Mouse (Mus musculus) myocyte (in vitro differentiated cells): Measurements from ENCODE around the gene Bmp6. TPM values are rescaled to one million over a fixed set of nuclear protein-coding genes. Genes with fewer than 3 reads are reported as not detected.

Experiments used
- H3K27me3 ChIP-seq: one replicate; pipeline ENCODE4 v1.6.1; 2011; ENCODE audit not compliant: control insufficient read depth, insufficient read depth, insufficient read length
- H3K36me3 ChIP-seq: one replicate; pipeline ENCODE4 v1.6.1; 2011; ENCODE audit not compliant: control insufficient read depth, insufficient read depth
- H3K4me2 ChIP-seq: one replicate; pipeline ENCODE4 v1.6.1; 2011; ENCODE audit warnings: low read depth, control low read depth
- H3K4me3 ChIP-seq: one replicate; pipeline ENCODE4 v1.5.1; 2011; ENCODE audit warnings: mild to moderate bottlenecking, control low read depth, moderate library complexity
- H3K79me2 ChIP-seq: one replicate; pipeline ENCODE4 v1.6.1; 2011; ENCODE audit not compliant: control insufficient read depth, insufficient read depth
- H3ac ChIP-seq: one replicate; pipeline ENCODE4 v1.6.1; 2011; ENCODE audit not compliant: control insufficient read depth, insufficient read length
- CEBPB ChIP-seq: IDR thresholded peaks from 2 replicates; pipeline ENCODE4 v1.6.1; 2011; ENCODE audit warnings: mild to moderate bottlenecking, moderate library complexity; ENCODE audit not compliant: poor library complexity, insufficient read depth, severe bottlenecking
- E2F4 ChIP-seq: IDR thresholded peaks from one replicate; pipeline ENCODE4 v1.6.1; 2011; ENCODE audit warnings: mild to moderate bottlenecking, control low read depth, moderate library complexity; ENCODE audit not compliant: insufficient read depth
- MAX ChIP-seq: IDR thresholded peaks from one replicate; pipeline ENCODE4 v1.6.1; 2011; ENCODE audit warnings: low read depth, mild to moderate bottlenecking, control low read depth
- MYOD1 ChIP-seq, 3 experiments: IDR thresholded peaks; one replicate each; pipeline ENCODE4 v1.6.1; 2011; ENCODE audit warnings: control low read depth in 2 of 3, low read depth in 2 of 3, mild to moderate bottlenecking in 2 of 3, moderate library complexity in 1 of 3; ENCODE audit not compliant: insufficient read length in 2 of 3, control insufficient read depth in 1 of 3
- MYOG ChIP-seq, 3 experiments: IDR thresholded peaks; one replicate each; pipeline ENCODE4 v1.6.1; 2011; ENCODE audit warnings: control low read depth in 2 of 3, low read depth in 2 of 3, mild to moderate bottlenecking in 2 of 3; ENCODE audit not compliant: insufficient read length in 2 of 3, control insufficient read depth in 1 of 3, insufficient read depth in 1 of 3
- POLR2A ChIP-seq: IDR thresholded peaks from one replicate; pipeline ENCODE4 v1.6.1; 2011; ENCODE audit warnings: low read depth, mild to moderate bottlenecking, control low read depth, moderate library complexity; ENCODE audit not compliant: insufficient read length
- POLR2AphosphoS2 ChIP-seq: IDR thresholded peaks from one replicate; pipeline ENCODE4 v1.6.1; 2011; ENCODE audit warnings: low read depth, control low read depth; ENCODE audit not compliant: insufficient read length
- REST ChIP-seq: IDR thresholded peaks from one replicate; pipeline ENCODE4 v1.6.1; 2011; ENCODE audit warnings: mild to moderate bottlenecking, control low read depth, moderate library complexity; ENCODE audit not compliant: insufficient read depth, insufficient read length
- SRF ChIP-seq: IDR thresholded peaks from one replicate; pipeline ENCODE4 v1.6.1; 2011; ENCODE audit warnings: low read depth; ENCODE audit not compliant: control insufficient read depth, insufficient read length
- TCF12 ChIP-seq: IDR thresholded peaks from one replicate; pipeline ENCODE4 v1.6.1; 2011; ENCODE audit warnings: mild to moderate bottlenecking, control low read depth; ENCODE audit not compliant: poor library complexity, insufficient read depth, severe bottlenecking
- TCF3 ChIP-seq: IDR thresholded peaks from one replicate; pipeline ENCODE4 v1.6.1; 2011; ENCODE audit warnings: low read depth, control low read depth; ENCODE audit not compliant: insufficient read length
- USF1 ChIP-seq: IDR thresholded peaks from one replicate; pipeline ENCODE4 v1.6.1; 2011; ENCODE audit warnings: low read depth, mild to moderate bottlenecking, control low read depth, moderate library complexity
- polyA plus RNA-seq: library from polyadenylated mRNA; unstranded; fragments of >200 nt; fragmentation: generic; extraction: Trizol; gene quantifications from one replicate; pipeline ENCODE4 v1.2.1, GENCODE M21; 2012; ENCODE audit warnings: missing spikeins

Gene Bmp6
- polyA plus RNA-seq, 1 experiment, result 0.06 TPM

DNA sequence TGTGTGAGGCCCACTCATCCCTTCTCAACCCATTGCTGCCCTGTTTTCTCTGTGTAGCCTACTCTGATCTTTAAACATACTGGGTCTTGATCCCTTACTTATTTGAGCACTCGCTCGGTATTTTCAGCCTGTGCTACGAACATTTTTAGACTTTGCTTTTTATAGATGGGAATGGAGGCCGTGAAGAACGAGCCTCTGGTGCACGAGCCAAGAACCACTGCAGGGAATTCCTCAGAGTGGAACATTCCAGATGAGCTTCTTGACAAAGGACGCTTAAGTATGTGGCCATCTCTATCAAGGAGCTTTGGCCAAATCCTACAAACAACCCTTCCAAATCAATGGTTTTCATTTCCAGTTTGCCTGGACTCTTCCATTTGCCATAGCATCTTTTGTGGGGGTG, 136.1 kb downstream of the Bmp6 start:
- Histone ChIP-seq H3K36me3 (no peaks in the 10 kb centered on the region), H3K27me3 (peaks cover 17% of the 10 kb centered on the region), H3ac (no peak overlapping the region), H3K4me3 (no peak overlapping the region), H3K79me2 (no peaks in the 10 kb centered on the region), H3K4me2 (no peak overlapping the region)
- TF ChIP-seq MYOG (IDR thresholded peaks at IDR 0.05; ENCODE audit: control insufficient read depth in 1 of 3, insufficient read depth in 1 of 3, insufficient read length in 2 of 3, low read depth in 2 of 3) (no peak), TCF3 (no peak), TCF12 (no peak), REST (no peak), E2F4 (no peak), MAX (no peak), POLR2A (no peak), USF1 (no peak)

DNA sequence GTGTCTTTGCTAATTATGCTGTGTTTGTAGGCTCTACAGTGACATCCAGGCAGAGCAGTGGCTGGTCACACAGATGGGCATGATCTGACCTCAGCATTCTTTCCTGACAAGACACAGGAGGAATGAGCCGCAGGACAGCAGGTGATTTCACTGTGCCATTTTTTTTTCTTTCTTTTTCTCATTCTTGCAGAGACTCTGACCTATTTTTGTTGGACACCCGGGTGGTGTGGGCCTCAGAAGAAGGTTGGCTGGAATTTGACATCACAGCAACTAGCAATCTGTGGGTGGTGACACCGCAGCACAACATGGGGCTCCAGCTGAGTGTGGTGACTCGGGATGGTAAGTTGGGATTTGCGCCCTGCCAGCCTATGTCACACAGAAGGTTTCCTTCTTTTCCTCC, 139.8 kb downstream of the Bmp6 start:
- Histone ChIP-seq H3K4me3 (no peak overlapping the region), H3K36me3 (no peaks in the 10 kb centered on the region), H3K79me2 (no peaks in the 10 kb centered on the region), H3ac (no peak overlapping the region), H3K27me3 (peaks cover 22% of the 10 kb centered on the region), H3K4me2 (no peak overlapping the region)
- TF ChIP-seq MYOG (IDR thresholded peaks at IDR 0.05; ENCODE audit: control insufficient read depth in 1 of 3, insufficient read depth in 1 of 3, insufficient read length in 2 of 3, low read depth in 2 of 3) (no peak), POLR2AphosphoS2 (no peak), REST (no peak), E2F4 (no peak), CEBPB (no peak), POLR2A (no peak), MYOD1 (IDR thresholded peaks at IDR 0.05; ENCODE audit: control insufficient read depth in 1 of 3, insufficient read length in 2 of 3, low read depth in 2 of 3) (no peak), USF1 (no peak), MAX (no peak), SRF (no peak), TCF3 (no peak), TCF12 (no peak)

DNA sequence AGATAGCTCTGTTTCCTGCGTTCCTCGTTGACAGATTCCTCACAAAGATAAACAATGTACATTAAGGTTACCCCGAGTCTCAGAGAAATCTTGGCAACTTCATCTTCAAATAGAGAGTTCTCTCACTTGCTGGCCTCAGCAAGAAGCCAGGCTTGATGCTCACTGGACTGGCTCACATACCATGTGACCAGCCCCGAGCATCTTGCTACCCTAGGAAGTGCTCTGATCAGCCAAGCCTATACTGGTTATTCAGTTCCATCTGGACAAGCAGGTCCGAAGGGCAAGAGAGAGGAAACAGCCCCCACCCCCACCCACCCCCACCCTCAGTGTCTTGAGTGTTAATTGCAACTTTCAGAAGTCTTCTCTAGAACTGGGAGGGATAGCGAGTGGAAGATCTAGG, 141.9 kb downstream of the Bmp6 start:
- no peak overlapping the region for H3ac ChIP-seq
- TF ChIP-seq MYOD1 (IDR thresholded peaks at IDR 0.05; ENCODE audit: control insufficient read depth in 1 of 3, insufficient read length in 2 of 3, low read depth in 2 of 3) (no peak), TCF12 (no peak)
- H3K4me3 ChIP-seq, result no peak overlapping the region
- H3K36me3 ChIP-seq, result no peaks in the 10 kb centered on the region
- H3K27me3 ChIP-seq, result peaks cover 22% of the 10 kb centered on the region
- no peak overlapping the region for H3K4me2 ChIP-seq
- H3K79me2 ChIP-seq, result no peaks in the 10 kb centered on the region

DNA sequence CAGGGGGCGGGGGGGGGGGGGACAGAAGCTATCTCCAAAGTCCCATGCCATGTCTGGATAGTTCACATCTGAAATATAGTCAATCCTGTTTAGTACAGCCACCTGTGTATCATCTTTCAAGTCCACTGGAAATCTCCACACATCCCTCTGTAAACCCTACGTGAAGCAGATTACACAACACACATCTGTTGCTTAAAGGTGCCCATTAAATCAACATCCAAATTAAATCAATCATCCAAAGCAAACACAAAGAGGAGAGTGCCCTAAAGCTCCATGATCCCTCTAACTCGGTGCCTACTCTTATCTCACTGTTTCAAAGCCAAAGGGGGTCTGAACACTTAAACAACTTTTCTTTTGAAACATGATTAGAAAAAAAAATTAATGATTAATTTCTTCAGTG, 151.8 kb downstream of the Bmp6 start:
- no peak overlapping the region for H3ac ChIP-seq
- H3K4me2 ChIP-seq, result no peak overlapping the region
- no peak for TF ChIP-seq TCF12
- no peak for TF ChIP-seq USF1
- no peak for TF ChIP-seq E2F4
- no peak for TF ChIP-seq REST
- no peak for TF ChIP-seq TCF3
- TF ChIP-seq POLR2A, result no peak
- TF ChIP-seq POLR2AphosphoS2, result no peak
- no peak for TF ChIP-seq CEBPB
- no peak for TF ChIP-seq MYOD1 (IDR thresholded peaks at IDR 0.05; ENCODE audit: control insufficient read depth in 1 of 3, insufficient read length in 2 of 3, low read depth in 2 of 3)
- no peaks in the 10 kb centered on the region for H3K79me2 ChIP-seq
- no peak overlapping the region for H3K4me3 ChIP-seq
- peaks cover 10% of the 10 kb centered on the region for H3K36me3 ChIP-seq
- H3K27me3 ChIP-seq, result peaks cover 4% of the 10 kb centered on the region

DNA sequence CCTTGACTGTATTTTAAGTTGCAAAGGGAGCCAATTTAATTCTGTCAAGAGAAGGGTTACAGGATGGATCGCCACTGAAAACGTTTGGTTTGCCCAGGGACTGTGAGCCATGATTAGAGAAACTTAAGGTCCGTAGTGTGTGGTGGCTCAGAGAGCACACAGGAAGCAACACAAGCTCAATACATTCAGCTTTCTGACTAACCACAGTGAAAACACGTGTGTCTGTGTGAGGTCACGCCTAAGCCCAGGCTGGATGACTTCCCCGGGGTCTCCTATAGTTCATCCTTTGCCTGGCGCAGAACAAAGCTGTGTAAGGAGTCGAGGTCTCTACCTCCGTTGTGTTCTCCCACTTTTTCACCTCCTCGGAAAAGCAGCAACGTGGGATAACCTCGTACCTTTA, 156.4 kb downstream of the Bmp6 start:
- peaks cover 17% of the 10 kb centered on the region for H3K36me3 ChIP-seq
- no peak for TF ChIP-seq USF1
- no peak for TF ChIP-seq MAX
- no peak for TF ChIP-seq MYOG (IDR thresholded peaks at IDR 0.05; ENCODE audit: control insufficient read depth in 1 of 3, insufficient read depth in 1 of 3, insufficient read length in 2 of 3, low read depth in 2 of 3)
- no peak for TF ChIP-seq TCF12
- no peak for TF ChIP-seq CEBPB
- TF ChIP-seq REST, result no peak
- no peak for TF ChIP-seq POLR2A
- no peak for TF ChIP-seq MYOD1 (IDR thresholded peaks at IDR 0.05; ENCODE audit: control insufficient read depth in 1 of 3, insufficient read length in 2 of 3, low read depth in 2 of 3)
- TF ChIP-seq POLR2AphosphoS2, result no peak
- no peak for TF ChIP-seq E2F4
- TF ChIP-seq SRF, result no peak
- TF ChIP-seq TCF3, result no peak
- no peaks in the 10 kb centered on the region for H3K27me3 ChIP-seq
- H3K4me2 ChIP-seq, result no peak overlapping the region
- no peak overlapping the region for H3K4me3 ChIP-seq
- H3K79me2 ChIP-seq, result no peaks in the 10 kb centered on the region
- no peak overlapping the region for H3ac ChIP-seq
